Mouse (Mus musculus) ovary, postnatal 14 days (tissue): ENCODE results near the gene Gm10324.
"Not testable (repeated sequence)": the region's sequence is repeated elsewhere in the genome, so short reads cannot be mapped to it uniquely, and the experiment has no call there.

ENCODE experiments used
- DNase-seq: peaks from one replicate; pipeline ENCODE4 v3.0.0; 2022; ENCODE audit warnings: low spot score

Gm10324 gene

GRCm38 (mm10) chr13:66119247-66119646 is at the start of gene Gm10324:
Gene Gm10324 (plus strand): TSS chr13:66119547.
- DNase-seq = not testable (repeated sequence)
